Mouse (Mus musculus) heart, adult 18-20 months (tissue): ENCODE results near the gene Defa32. TPM values are rescaled to one million over a fixed set of nuclear protein-coding genes. Genes with fewer than 3 reads are reported as not detected.
"Not testable (repeated sequence)": the region's sequence is repeated elsewhere in the genome, so short reads cannot be mapped to it uniquely, and the experiment has no call there.

Experiments
- DNase-seq, 2 experiments: peaks; one replicate each; pipeline ENCODE4 v3.0.0; 2021 to 2022; ENCODE audit warnings: mixed read lengths in 1 of 2
- long read RNA-seq, 2 experiments: library from polyadenylated mRNA; stranded (forward); transcript quantifications; one replicate each; pipeline ENCODE4 v2.0.0; 2021
- total RNA-seq, 2 experiments: library from RNA; stranded (reverse); gene quantifications; 2 replicates each; pipeline ENCODE4 v1.2.3; 2021

The Defa32 gene
- not detected for total RNA-seq
- long read RNA-seq, experiment 1 = 0 reads
- long read RNA-seq, experiment 2 = 0 reads

GRCm38 (mm10) chr8:21528732-21529131 is at the start of gene Defa32:
Defa32 (plus strand) TSS chr8:21529032.
- DNase-seq = not testable (repeated sequence)

GRCm38 (mm10) chr8:21508958-21509357 is 19.9 kb upstream of the Defa32 start, which contains the start of gene Defa20:
Defa20 (plus strand) TSS chr8:21509258.
- not testable (repeated sequence) for DNase-seq

GRCm38 (mm10) chr8:21565086-21565485 is 36.3 kb downstream of the Defa32 start, which contains the start of gene Defa37:
Defa37 (plus strand) TSS chr8:21565386.
- not testable (repeated sequence) for DNase-seq

Other genes with a start within 250 kb of the Defa32 start
- gene Defa27, start 213.5 kb upstream of the Defa32 start, total RNA-seq = not detected
- not detected for gene Defa29, start 202.0 kb upstream of the Defa32 start, total RNA-seq
- not detected for gene Defa2, start 150.5 kb upstream of the Defa32 start, total RNA-seq
- gene Defa33, start 137.2 kb upstream of the Defa32 start, total RNA-seq = not detected
- not detected for gene Defa36, start 101.6 kb upstream of the Defa32 start, total RNA-seq
- gene Gm7849, start 72.5 kb upstream of the Defa32 start, total RNA-seq = not detected
- gene Defa20, start 19.8 kb upstream of the Defa32 start, total RNA-seq = not detected
- gene Defa37, start 36.4 kb downstream of the Defa32 start, total RNA-seq = not detected
- gene Defa28, start 54.0 kb downstream of the Defa32 start, total RNA-seq = not detected
- not detected for gene Gm7861, start 65.5 kb downstream of the Defa32 start, total RNA-seq
- not detected for gene Defa26, start 89.2 kb downstream of the Defa32 start, total RNA-seq
- not detected for gene Defa17, start 126.7 kb downstream of the Defa32 start, total RNA-seq
- not detected for gene Defa34, start 136.8 kb downstream of the Defa32 start, total RNA-seq
- gene AY761184, start 174.6 kb downstream of the Defa32 start, total RNA-seq = not detected
- gene Defa24, start 205.5 kb downstream of the Defa32 start, total RNA-seq = not detected